Mouse (Mus musculus) bone marrow, adult 2 months (tissue): ENCODE results near the gene Nup210l. TPM values are rescaled to one million over a fixed set of nuclear protein-coding genes. Genes with fewer than 3 reads are reported as not detected.

Experiments used
- H3K27ac ChIP-seq: fragments of 200-500 bp; 2 replicates; pipeline ENCODE4 v1.5.1; 2012; ENCODE audit warnings: low read depth, mild to moderate bottlenecking, control low read depth, inconsistent platforms, low read length; ENCODE audit not compliant: control insufficient read depth, poor library complexity, insufficient read depth
- H3K4me1 ChIP-seq: fragments of 200-500 bp; 2 replicates; pipeline ENCODE4 v1.6.1; 2011; ENCODE audit warnings: low read length; ENCODE audit not compliant: control insufficient read depth, insufficient read depth
- H3K4me3 ChIP-seq: fragments of 200-500 bp; replicated peaks from 2 replicates; pipeline ENCODE3; 2011; ENCODE audit warnings: mild to moderate bottlenecking, low read depth, low read length, control low read depth; ENCODE audit not compliant: control insufficient read depth
- CTCF ChIP-seq: fragments of 200-500 bp; IDR thresholded peaks from 2 replicates; pipeline ENCODE4 v1.5.1; 2011; ENCODE audit warnings: low read length, control low read depth; ENCODE audit not compliant: control insufficient read depth, insufficient read depth
- POLR2A ChIP-seq: fragments of 200-500 bp; IDR thresholded peaks from 2 replicates; pipeline ENCODE4 v1.6.1; 2011; ENCODE audit warnings: low read depth, mild to moderate bottlenecking, control low read depth, low read length, borderline replicate concordance; ENCODE audit not compliant: control insufficient read depth
- WGBS: fragments of 180-500 bp; shearing (Covaris S2); methylation state at CpG from one replicate; pipeline ENCODE4 v1.1.7; 2018; 5-methylcytosine and 5-hydroxymethylcytosine counted together
- polyA plus RNA-seq: library from polyadenylated mRNA; stranded (reverse); fragments of >200 nt; gene quantifications from 2 replicates; pipeline ENCODE4 v1.2.4, GENCODE M21; 2011; ENCODE audit warnings: low replicate concordance; ENCODE audit not compliant: missing spikeins, insufficient read depth, insufficient read length

Nup210l gene
- polyA plus RNA-seq, 1 experiment = 1.5 TPM

GRCm38 (mm10) chr3:90256731-90257530 is 153.0 kb downstream of the Nup210l start:
- WGBS = 90% methylated on average over 19 of the region's 19 CpGs
- no peak for TF ChIP-seq CTCF
- TF ChIP-seq POLR2A = no peak
- no peak overlapping the region for H3K4me3 ChIP-seq
- H3K4me1 ChIP-seq = peaks cover 3% of the 10 kb centered on the region; the same call in 1 of the 2 replicates
- H3K27ac ChIP-seq = no peak overlapping the region

- H3K27ac ChIP-seq = no peak overlapping the region
- no peak for TF ChIP-seq CTCF
- no peak for TF ChIP-seq POLR2A
- no peak overlapping the region for H3K4me3 ChIP-seq
- peaks cover 3% of the 10 kb centered on the region; the same call in 1 of the 2 replicates for H3K4me1 ChIP-seq
- WGBS = 78% methylated on average over 4 of the region's 4 CpGs
Measured at GRCm38 (mm10) chr3:90258521-90258920, 154.6 kb downstream of the Nup210l start.

Other genes with a start within 250 kb of the Nup210l start
- 6.5 and 11.4 TPM in 2 replicates for gene Il6ra, start 190.9 kb upstream of the Nup210l start, polyA plus RNA-seq
- gene Atp8b2, start 140.6 kb upstream of the Nup210l start, polyA plus RNA-seq = 9.0 and 30.6 TPM in 2 replicates
- gene Hax1, start 105.4 kb upstream of the Nup210l start, polyA plus RNA-seq = 34.2 and 70.1 TPM in 2 replicates
- gene 4933434E20Rik, start 52.5 kb upstream of the Nup210l start, polyA plus RNA-seq = 31.4 and 49.9 TPM in 2 replicates
- gene Ubap2l, start 51.5 kb upstream of the Nup210l start, polyA plus RNA-seq = 57.2 and 89.7 TPM in 2 replicates
- gene Tpm3, start 31.5 kb upstream of the Nup210l start, polyA plus RNA-seq = 645 and 665 TPM in 2 replicates
- gene Rps27, start 109.5 kb downstream of the Nup210l start, polyA plus RNA-seq = 16.3 and 168 TPM in 2 replicates
- 11.5 and 13.0 TPM in 2 replicates for gene Rab13, start 109.6 kb downstream of the Nup210l start, polyA plus RNA-seq
- gene Jtb, start 127.5 kb downstream of the Nup210l start, polyA plus RNA-seq = 38.7 and 72.7 TPM in 2 replicates
- gene Creb3l4, start 139.4 kb downstream of the Nup210l start, polyA plus RNA-seq = not detected in 2 replicates
- 11.6 and 29.3 TPM in 2 replicates for gene Slc39a1, start 144.0 kb downstream of the Nup210l start, polyA plus RNA-seq
- 45.5 and 67.3 TPM in 2 replicates for gene Crtc2, start 150.0 kb downstream of the Nup210l start, polyA plus RNA-seq
- 24.7 and 68.6 TPM in 2 replicates for gene Dennd4b, start 161.1 kb downstream of the Nup210l start, polyA plus RNA-seq
- 13.9 and 17.5 TPM in 2 replicates for gene Gatad2b, start 189.0 kb downstream of the Nup210l start, polyA plus RNA-seq